Mouse (Mus musculus) liver, embryonic 14.5 days (tissue): ENCODE measurements around the gene Hoxb6. TPM values are rescaled to one million over a fixed set of nuclear protein-coding genes. Genes with fewer than 3 reads are reported as not detected.

Source experiments
- ATAC-seq: fragments of 200-750 bp; cut with Nextera tagmentation; 2 replicates; pipeline ENCODE4 v1.8.0; 2017; ENCODE audit warnings: moderate number of reproducible peaks, mild to moderate bottlenecking, moderate library complexity; ENCODE audit not compliant: insufficient read depth
- DNase-seq, 3 experiments: peaks; one replicate each; pipeline ENCODE4 v3.0.0-alpha.2; 2012 to 2013; ENCODE audit warnings: low read depth in 3 of 3, low spot score in 3 of 3
- H3K27ac ChIP-seq: fragments of 300-500 bp; sonication (generic); 2 replicates; pipeline ENCODE4 v1.5.1; 2014; ENCODE audit warnings: moderate library complexity, mild to moderate bottlenecking, control low read depth, inconsistent platforms
- H3K27me3 ChIP-seq: fragments of 300-500 bp; sonication (generic); 2 replicates; pipeline ENCODE4 v1.6.1; 2014; ENCODE audit warnings: mild to moderate bottlenecking, low read length, moderate library complexity; ENCODE audit not compliant: control insufficient read depth, insufficient read depth
- H3K36me3 ChIP-seq: fragments of 300-500 bp; sonication (generic); replicated peaks from 2 replicates; pipeline ENCODE4 v1.6.1; 2014; ENCODE audit warnings: low read depth; ENCODE audit not compliant: control insufficient read depth, insufficient read depth
- H3K4me1 ChIP-seq, 2 experiments: fragments of 200-500 bp in 1 of 2; fragments of 300-500 bp in 1 of 2; sonication (generic) in 1 of 2; replicated peaks; 2 replicates each; pipeline ENCODE4 v1.6.1; 2012 to 2014; ENCODE audit warnings: antibody characterized with exemption in 1 of 2, inconsistent platforms in 1 of 2, low read length in 1 of 2; ENCODE audit not compliant: control insufficient read depth in 2 of 2, insufficient read depth in 2 of 2
- H3K4me2 ChIP-seq: fragments of 300-500 bp; sonication (generic); 2 replicates; pipeline ENCODE4 v1.6.1; 2014; ENCODE audit warnings: low read depth, mild to moderate bottlenecking, control low read depth, moderate library complexity
- H3K4me3 ChIP-seq, 2 experiments: fragments of 200-500 bp in 1 of 2; fragments of 300-500 bp in 1 of 2; sonication (generic) in 1 of 2; 2 replicates each; pipeline ENCODE4 v1.5.1; 2012 to 2014; ENCODE audit warnings: low read depth in 2 of 2, low read length in 2 of 2, mild to moderate bottlenecking in 2 of 2, control low read depth in 1 of 2, inconsistent platforms in 1 of 2, moderate library complexity in 1 of 2; ENCODE audit not compliant: insufficient read depth in 1 of 2
- H3K9ac ChIP-seq: fragments of 300-500 bp; sonication (generic); replicated peaks from 2 replicates; pipeline ENCODE4 v1.6.1; 2014; ENCODE audit warnings: mild to moderate bottlenecking, control low read depth, moderate library complexity
- H3K9me3 ChIP-seq: fragments of 300-500 bp; sonication (generic); 2 replicates; pipeline ENCODE4 v1.6.1; 2016; ENCODE audit warnings: low read length, mixed read lengths; ENCODE audit not compliant: control insufficient read depth
- CTCF ChIP-seq: IDR thresholded peaks from 2 replicates; pipeline ENCODE4 v1.5.1; 2016; ENCODE audit warnings: antibody characterized with exemption, low read depth, control low read depth
- EP300 ChIP-seq: IDR thresholded peaks from 2 replicates; pipeline ENCODE4 v1.6.1; 2016; ENCODE audit warnings: antibody characterized with exemption, low read depth
- WGBS: fragments of 180-500 bp; shearing (Covaris S2); extraction: QIAGEN DNeasy Blood & Tissue Kit; methylation state at CpG from one replicate; pipeline ENCODE4 v1.1.7; 2014; ENCODE audit not compliant: insufficient replicate concordance; 5-methylcytosine and 5-hydroxymethylcytosine counted together
- polyA plus RNA-seq, 2 experiments: library from polyadenylated mRNA; depleted of rRNA in 1 of 2; stranded (reverse) in 1 of 2; unstranded in 1 of 2; fragments of >200 nt; fragmentation: Nextera tagmentation in 1 of 2; extraction: Ambion mirVana in 1 of 2; gene quantifications; 2 replicates each; pipeline versions ENCODE4 v1.2.1 to v1.2.3; 2012 to 2014

The Hoxb6 gene
- polyA plus RNA-seq, 2 experiments: 0.02 TPM; not detected in 1

DNA sequence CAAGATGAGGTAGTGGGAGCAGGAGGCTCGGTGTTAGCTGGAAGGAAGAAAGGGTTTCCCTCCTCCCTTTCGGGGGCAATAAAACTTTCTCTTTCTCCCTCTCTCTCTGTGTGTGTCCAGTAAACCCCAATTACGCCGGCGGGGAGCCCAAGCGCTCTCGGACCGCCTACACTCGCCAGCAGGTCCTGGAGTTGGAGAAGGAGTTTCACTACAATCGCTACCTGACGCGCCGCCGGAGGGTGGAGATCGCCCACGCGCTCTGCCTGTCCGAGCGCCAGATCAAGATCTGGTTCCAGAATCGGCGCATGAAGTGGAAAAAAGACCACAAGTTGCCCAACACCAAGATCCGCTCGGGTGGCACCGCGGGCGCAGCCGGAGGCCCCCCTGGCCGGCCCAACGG is 27.6 kb downstream of the Hoxb6 start:
- H3K4me3 ChIP-seq: peak overlapping the region; percentile 6 to 45
- whole genome bisulfite sequencing: under 1% methylated on average over 29 of the region's 29 CpGs
- H3K36me3 ChIP-seq: no peaks in the 10 kb centered on the region
- no peaks in the 10 kb centered on the region for H3K4me1 ChIP-seq
- peaks cover 76% of the 10 kb centered on the region for H3K27me3 ChIP-seq
- H3K9ac ChIP-seq: no peak overlapping the region
- TF ChIP-seq EP300: no peak
- H3K4me2 ChIP-seq: peak overlapping the region; percentile 41; the same call in 1 of the 2 replicates
- H3K27ac ChIP-seq: no peak overlapping the region
- no peak for DNase-seq
- no peaks in the 10 kb centered on the region for H3K9me3 ChIP-seq
- ATAC-seq: no peak

- WGBS: 43% methylated on average over 17 of the region's 17 CpGs
Observed at GRCm38 (mm10) chr11:96320688-96321087, 28.4 kb downstream of the Hoxb6 start.

DNA sequence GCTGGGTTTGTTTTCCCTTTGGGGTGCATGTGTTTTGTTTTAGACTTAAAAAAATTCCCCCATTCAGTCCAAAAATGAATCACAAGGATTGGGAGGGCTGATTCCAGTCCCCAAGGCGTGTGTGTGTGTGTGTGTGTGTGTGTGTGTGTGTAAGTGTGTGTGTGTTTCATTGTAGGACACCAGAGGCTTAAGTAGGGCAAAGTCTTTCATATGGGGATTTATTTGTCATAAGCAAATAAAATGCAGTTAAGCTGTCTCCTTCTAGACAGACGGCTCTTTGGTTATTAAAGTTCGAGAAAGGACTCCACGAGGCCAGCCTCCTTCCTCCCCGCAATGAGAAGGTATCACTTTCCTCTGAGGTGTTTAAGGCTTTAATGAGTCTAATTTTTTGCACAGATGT is 29.6 kb downstream of the Hoxb6 start:
- 41% methylated on average over 5 of the region's 5 CpGs for WGBS
- Histone ChIP-seq H3K27me3 (peaks cover 76% of the 10 kb centered on the region), H3K4me2 (no peak overlapping the region), H3K9ac (no peak overlapping the region), H3K4me1 (no peaks in the 10 kb centered on the region), H3K27ac (no peak overlapping the region), H3K36me3 (no peaks in the 10 kb centered on the region), H3K4me3 (no peak overlapping the region), H3K9me3 (no peaks in the 10 kb centered on the region)
- no peak for DNase-seq
- TF ChIP-seq EP300 (no peak), CTCF (no peak)
- ATAC-seq: no peak

More at GRCm38 (mm10) chr11:96320688-96321087, 28.4 kb downstream of the Hoxb6 start:
- H3K36me3 ChIP-seq: no peaks in the 10 kb centered on the region
- ATAC-seq (no peak), DNase-seq (no peak)
- H3K27me3 ChIP-seq: peaks cover 76% of the 10 kb centered on the region
- H3K9me3 ChIP-seq: no peaks in the 10 kb centered on the region
- no peak overlapping the region for H3K9ac ChIP-seq
- no peak for TF ChIP-seq EP300
- no peak for TF ChIP-seq CTCF
- H3K4me3 ChIP-seq: no peak overlapping the region
- no peaks in the 10 kb centered on the region for H3K4me1 ChIP-seq
- H3K27ac ChIP-seq: no peak overlapping the region
- no peak overlapping the region for H3K4me2 ChIP-seq

DNA sequence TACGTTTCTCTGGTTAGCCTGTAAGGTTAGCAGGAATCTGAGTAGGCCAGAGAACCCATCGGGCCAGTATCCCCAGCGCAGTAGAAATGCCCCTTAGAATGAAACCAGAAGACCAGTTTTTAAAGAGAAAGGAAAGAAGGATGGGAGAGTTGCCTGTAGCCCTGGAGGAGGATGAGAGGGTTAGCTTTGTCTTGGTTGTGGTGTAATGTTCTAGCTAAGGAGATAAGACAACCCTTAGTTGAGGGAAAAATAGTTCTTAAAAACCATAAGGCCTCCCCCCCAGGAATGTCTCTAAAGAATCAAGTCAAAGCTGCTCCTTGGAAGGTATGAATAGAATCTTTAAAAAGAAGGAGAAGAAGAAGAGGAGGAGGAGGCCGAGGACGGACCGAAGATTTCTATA is 30.5 kb downstream of the Hoxb6 start:
- Histone ChIP-seq H3K27me3 (peaks cover 74% of the 10 kb centered on the region), H3K9ac (no peak overlapping the region), H3K9me3 (no peaks in the 10 kb centered on the region), H3K4me1 (no peaks in the 10 kb centered on the region), H3K36me3 (no peaks in the 10 kb centered on the region), H3K4me2 (no peak overlapping the region), H3K27ac (no peak overlapping the region), H3K4me3 (no peak overlapping the region)
- ATAC-seq (no peak), DNase-seq (no peak)
- no peak for TF ChIP-seq EP300
- 31% methylated on average over 6 of the region's 6 CpGs for WGBS

GRCm38 (mm10) chr11:96323154-96323553 is 30.9 kb downstream of the Hoxb6 start, which contains the start of gene Hoxb3:
TSS of gene Hoxb3 (plus strand) at chr11:96323326.
- no peaks in the 10 kb centered on the region for H3K4me1 ChIP-seq
- ATAC-seq (no peak), DNase-seq (no peak)
- H3K4me3 ChIP-seq: no peak within 1 kb of the TSS
- TF ChIP-seq CTCF (no peak), EP300 (no peak)
- H3K36me3 ChIP-seq: no peaks in the 10 kb centered on the region
- H3K4me2 ChIP-seq: no peak within 1 kb of the TSS
- H3K9me3 ChIP-seq: no peaks in the 10 kb centered on the region
- H3K9ac ChIP-seq: no peak within 1 kb of the TSS
- no peak within 1 kb of the TSS for H3K27ac ChIP-seq
- WGBS: 55% methylated on average over 10 of the region's 10 CpGs
- H3K27me3 ChIP-seq: peaks cover 72% of the 10 kb centered on the region
